Mouse (Mus musculus) embryonic facial prominence, embryonic 11.5 days (tissue): ENCODE measurements around the gene Gja8. TPM values are rescaled to one million over a fixed set of nuclear protein-coding genes. Genes with fewer than 3 reads are reported as not detected.

ENCODE experiments used
- ATAC-seq: fragments of 200-750 bp; cut with Nextera tagmentation; replicated peaks from 2 replicates; pipeline ENCODE4 v1.8.0; 2017; ENCODE audit warnings: low read depth; ENCODE audit not compliant: insufficient number of reproducible peaks, low FRiP score, low TSS enrichment
- DNase-seq: peaks from one replicate; pipeline ENCODE4 v3.0.0-alpha.2; 2015; ENCODE audit warnings: low spot score
- H3K27ac ChIP-seq: fragments of 300-500 bp; sonication (generic); replicated peaks from 2 replicates; pipeline ENCODE4 v1.5.1; 2014; ENCODE audit warnings: mild to moderate bottlenecking, low read depth, low read length, control low read depth
- H3K27me3 ChIP-seq: fragments of 300-500 bp; sonication (generic); 2 replicates; pipeline ENCODE4 v1.6.1; 2014; ENCODE audit warnings: mild to moderate bottlenecking, low read length, moderate library complexity, mixed read lengths; ENCODE audit not compliant: control insufficient read depth, insufficient read depth
- H3K36me3 ChIP-seq: fragments of 300-500 bp; sonication (generic); replicated peaks from 2 replicates; pipeline ENCODE4 v1.6.1; 2014; ENCODE audit warnings: low read depth, mild to moderate bottlenecking, low read length, moderate library complexity, mixed read lengths; ENCODE audit not compliant: control insufficient read depth, insufficient read depth
- H3K4me1 ChIP-seq: fragments of 300-500 bp; sonication (generic); 2 replicates; pipeline ENCODE4 v1.6.1; 2014; ENCODE audit warnings: low read length, mixed read lengths; ENCODE audit not compliant: control insufficient read depth, insufficient read depth
- H3K4me2 ChIP-seq: fragments of 300-500 bp; sonication (generic); 2 replicates; pipeline ENCODE4 v1.6.1; 2014; ENCODE audit warnings: low read depth, mild to moderate bottlenecking, control low read depth, low read length, moderate library complexity
- H3K4me3 ChIP-seq: fragments of 300-500 bp; sonication (generic); 2 replicates; pipeline ENCODE4 v1.5.1; 2014; ENCODE audit warnings: low read depth, low read length, control low read depth
- H3K9ac ChIP-seq: fragments of 300-500 bp; sonication (generic); replicated peaks from 2 replicates; pipeline ENCODE4 v1.6.1; 2014; ENCODE audit warnings: mild to moderate bottlenecking, control low read depth, low read length
- H3K9me3 ChIP-seq: fragments of 300-500 bp; sonication (generic); replicated peaks from 2 replicates; pipeline ENCODE4 v1.6.1; 2016; ENCODE audit warnings: mild to moderate bottlenecking, low read length, inconsistent platforms, mixed read lengths; ENCODE audit not compliant: control insufficient read depth
- whole genome bisulfite sequencing: fragments of 180-500 bp; shearing (Covaris S2); extraction: QIAGEN DNeasy Blood & Tissue Kit; methylation state at CpG from one replicate; pipeline ENCODE4 v1.1.7; 2014; 5-methylcytosine and 5-hydroxymethylcytosine counted together
- polyA plus RNA-seq: library from polyadenylated mRNA; unstranded; fragments of >200 nt; fragmentation: Nextera tagmentation; extraction: Ambion mirVana; gene quantifications from 2 replicates; pipeline ENCODE4 v1.2.1, GENCODE M21; 2014

Gene Gja8
- polyA plus RNA-seq, 1 experiment from 2014 or later, result 0.49 TPM

GRCm38 (mm10) chr3:96872501-96872900 lies 53.3 kb downstream of the Gja8 start:
- no peaks in the 10 kb centered on the region for H3K27me3 ChIP-seq
- no peak for ATAC-seq
- H3K9ac ChIP-seq, result no peak overlapping the region
- no peak overlapping the region for H3K4me2 ChIP-seq
- H3K27ac ChIP-seq, result no peak overlapping the region
- no peak overlapping the region for H3K4me3 ChIP-seq
- H3K36me3 ChIP-seq, result no peaks in the 10 kb centered on the region; the same call in 1 of the 2 replicates
- WGBS, result 93% methylated on average over 8 of the region's 8 CpGs
- DNase-seq, result no peak
- no peaks in the 10 kb centered on the region for H3K9me3 ChIP-seq
- H3K4me1 ChIP-seq, result no peaks in the 10 kb centered on the region

DNA sequence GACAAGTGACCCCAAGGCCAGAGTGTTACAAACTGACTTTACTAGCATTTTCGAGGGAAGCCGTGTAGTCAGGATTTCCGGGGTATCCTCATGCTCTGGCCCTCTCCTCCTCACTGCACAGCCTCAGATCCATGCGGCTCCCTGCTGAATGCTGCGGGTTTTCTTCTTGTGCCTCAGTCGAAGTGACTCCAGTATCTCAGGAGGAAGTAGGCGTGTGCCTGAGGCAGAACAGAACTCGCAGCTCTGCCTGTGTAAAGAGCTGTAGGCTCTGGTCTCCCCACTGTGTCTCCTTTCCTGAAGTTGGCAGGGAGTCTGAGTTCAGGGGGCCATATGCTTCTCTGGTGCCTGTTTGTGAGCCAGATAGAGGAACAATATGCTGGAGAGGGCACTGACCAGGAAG lies 54.8 kb downstream of the Gja8 start:
- H3K9me3 ChIP-seq, result no peaks in the 10 kb centered on the region
- H3K4me1 ChIP-seq, result no peaks in the 10 kb centered on the region
- H3K4me3 ChIP-seq, result no peak overlapping the region
- H3K9ac ChIP-seq, result no peak overlapping the region
- ATAC-seq, result no peak
- no peak overlapping the region for H3K4me2 ChIP-seq
- no peaks in the 10 kb centered on the region; the same call in 1 of the 2 replicates for H3K36me3 ChIP-seq
- H3K27ac ChIP-seq, result no peak overlapping the region
- WGBS, result 78% methylated on average over 8 of the region's 8 CpGs
- H3K27me3 ChIP-seq, result no peaks in the 10 kb centered on the region
- no peak for DNase-seq

DNA sequence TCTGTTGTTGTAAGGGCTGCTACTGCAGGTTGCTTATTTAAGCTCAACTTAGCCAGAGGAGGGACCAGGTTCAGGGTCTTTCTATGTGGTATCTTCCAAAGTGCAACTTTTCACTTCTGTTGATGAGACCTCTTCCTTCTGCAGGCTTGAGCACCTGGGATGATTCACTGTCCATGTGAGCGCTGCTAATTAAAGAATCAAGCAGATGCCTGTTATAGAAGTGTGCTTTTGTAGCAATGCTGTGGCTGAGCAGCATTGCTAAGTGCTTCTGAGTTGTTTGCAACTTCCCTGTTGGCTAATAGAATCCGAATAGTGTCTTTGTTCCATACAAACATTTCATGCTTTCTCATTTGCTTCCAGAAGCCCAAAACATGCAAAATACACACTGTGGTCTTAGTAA lies 55.5 kb downstream of the Gja8 start:
- no peak overlapping the region for H3K4me3 ChIP-seq
- ATAC-seq (no peak), DNase-seq (no peak)
- no peaks in the 10 kb centered on the region for H3K9me3 ChIP-seq
- no peaks in the 10 kb centered on the region; the same call in 1 of the 2 replicates for H3K36me3 ChIP-seq
- 95% methylated on average over 2 of the region's 2 CpGs for WGBS
- H3K9ac ChIP-seq, result no peak overlapping the region
- H3K27ac ChIP-seq, result no peak overlapping the region
- H3K4me2 ChIP-seq, result no peak overlapping the region
- H3K27me3 ChIP-seq, result no peaks in the 10 kb centered on the region
- H3K4me1 ChIP-seq, result no peaks in the 10 kb centered on the region

DNA sequence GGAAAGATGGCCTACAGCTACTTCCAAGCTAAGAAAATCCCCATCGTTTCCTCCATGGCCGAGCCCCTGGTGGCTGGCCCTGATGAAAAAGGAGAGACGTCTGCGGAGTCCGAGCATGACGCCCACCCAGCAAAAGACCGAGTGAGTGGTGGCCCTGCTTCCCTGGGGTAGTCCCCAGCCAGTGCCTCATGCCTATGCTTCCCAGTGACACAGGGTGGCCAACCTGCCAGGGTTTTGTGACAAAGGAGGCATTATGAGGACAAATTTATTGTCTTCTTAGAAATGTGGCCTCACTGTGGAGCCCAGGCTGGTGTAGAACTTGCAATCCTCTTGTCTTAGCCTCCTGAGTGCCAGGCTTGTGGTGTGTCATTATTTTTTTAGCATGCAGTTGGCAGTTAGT lies 56.7 kb downstream of the Gja8 start:
- Histone ChIP-seq H3K27ac (no peak overlapping the region), H3K9ac (no peak overlapping the region)
- 96% methylated on average over 7 of the region's 7 CpGs for WGBS

DNA sequence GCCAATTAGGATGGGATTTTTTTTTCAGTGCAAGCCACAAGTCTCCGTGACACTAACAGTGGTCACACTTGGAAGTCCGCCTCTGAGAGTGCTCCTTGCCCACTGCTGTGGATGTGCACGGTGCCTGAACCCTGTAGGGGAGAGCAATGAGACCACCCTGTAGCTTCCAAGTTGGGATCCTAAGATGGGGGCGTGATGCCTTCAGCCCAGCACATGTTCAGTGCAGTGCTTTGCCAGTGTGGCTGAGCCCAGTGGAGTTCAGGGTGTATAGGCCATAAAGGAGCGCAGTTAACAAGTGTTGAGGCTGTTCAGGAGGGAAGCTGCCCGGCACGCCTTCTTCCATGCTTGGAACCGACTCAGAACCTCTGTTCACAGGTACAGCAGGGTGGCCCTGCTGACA lies 57.3 kb downstream of the Gja8 start:
- Histone ChIP-seq H3K4me1 (no peaks in the 10 kb centered on the region), H3K9me3 (no peaks in the 10 kb centered on the region), H3K27ac (no peak overlapping the region), H3K4me3 (no peak overlapping the region), H3K36me3 (no peaks in the 10 kb centered on the region; the same call in 1 of the 2 replicates), H3K9ac (no peak overlapping the region), H3K4me2 (no peak overlapping the region), H3K27me3 (no peaks in the 10 kb centered on the region)
- ATAC-seq, result no peak; the same call in 1 of the 2 replicates
- DNase-seq, result no peak
- 93% methylated on average over 8 of the region's 8 CpGs for WGBS

More for the DNA sequence above, 56.7 kb downstream of the Gja8 start:
- no peak overlapping the region for H3K4me2 ChIP-seq
- H3K36me3 ChIP-seq, result no peaks in the 10 kb centered on the region; the same call in 1 of the 2 replicates
- H3K4me3 ChIP-seq, result no peak overlapping the region
- no peaks in the 10 kb centered on the region for H3K27me3 ChIP-seq
- ATAC-seq, result no peak
- H3K4me1 ChIP-seq, result no peaks in the 10 kb centered on the region
- no peaks in the 10 kb centered on the region for H3K9me3 ChIP-seq
- DNase-seq, result no peak

DNA sequence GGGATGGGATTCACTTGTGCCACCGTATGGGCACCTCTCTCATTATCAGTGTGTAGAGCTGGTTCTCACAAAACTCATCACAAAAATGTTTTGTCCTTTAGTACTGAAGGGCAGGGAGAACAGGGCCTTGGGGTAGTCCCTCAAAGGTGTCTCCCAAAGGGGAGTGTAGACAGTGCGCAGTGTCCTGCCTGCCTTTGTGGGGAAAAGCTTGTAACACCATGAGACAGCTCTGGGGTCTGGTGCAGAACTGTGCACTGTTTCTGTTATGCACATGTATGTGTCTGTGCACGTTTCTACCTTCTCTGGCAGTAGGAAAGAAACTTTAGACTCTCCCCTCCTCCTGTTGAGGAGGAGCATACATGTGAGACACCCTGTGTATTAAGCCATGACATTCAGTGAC lies 58.0 kb downstream of the Gja8 start:
- Histone ChIP-seq H3K9ac (no peak overlapping the region), H3K4me1 (no peaks in the 10 kb centered on the region), H3K27me3 (no peaks in the 10 kb centered on the region), H3K4me2 (no peak overlapping the region), H3K4me3 (no peak overlapping the region), H3K27ac (no peak overlapping the region), H3K9me3 (no peaks in the 10 kb centered on the region), H3K36me3 (no peaks in the 10 kb centered on the region; the same call in 1 of the 2 replicates)
- 91% methylated on average over 3 of the region's 3 CpGs for WGBS
- ATAC-seq (no peak), DNase-seq (no peak)

Other genes with a start within 250 kb of the Gja8 start
- gene Pias3, start 229.6 kb downstream of the Gja8 start, polyA plus RNA-seq, result 33.8 and 35.5 TPM in 2 replicates
- 12.0 and 13.5 TPM in 2 replicates for gene Nudt17, start 217.5 kb downstream of the Gja8 start, polyA plus RNA-seq
- gene Polr3c, start 198.4 kb downstream of the Gja8 start, polyA plus RNA-seq, result 35.9 and 37.3 TPM in 2 replicates
- gene Rnf115, start 198.4 kb downstream of the Gja8 start, polyA plus RNA-seq, result 82.3 and 85.1 TPM in 2 replicates
- not detected in 2 replicates for gene Pdzk1, start 96.7 kb downstream of the Gja8 start, polyA plus RNA-seq
- 0.22 TPM in 1 of 2 replicates, not detected in the other for gene Cd160, start 96.7 kb downstream of the Gja8 start, polyA plus RNA-seq
- gene Gja5, start 21.3 kb downstream of the Gja8 start, polyA plus RNA-seq, result 3.0 and 3.9 TPM in 2 replicates
- gene Gpr89, start 20.7 kb downstream of the Gja8 start, polyA plus RNA-seq, result 41.6 and 41.9 TPM in 2 replicates
- gene Acp6, start 232.8 kb upstream of the Gja8 start, polyA plus RNA-seq, result 31.4 and 36.0 TPM in 2 replicates